Mouse (Mus musculus): ENCODE measurements at regions not wholly inside any gene's neighbourhood (a gene's known extent, or its start where the extent isn't known, plus 50 kb on each side); places are given as distances from the start of the nearest gene placed in this dataset.
A peak's percentile ranks its signal among the peaks of the same experiment; 100 is the strongest.

- no peak for DNase-seq
Observed at GRCm38 (mm10) chr10:21218431-21218830, 57.6 kb upstream of the Myb start.

- no peak for DNase-seq
Observed at GRCm38 (mm10) chr10:21220795-21221194, 60.0 kb upstream of the Myb start.

GRCm38 (mm10) chr10:21221290-21221926 is 60.6 kb upstream of the Myb start:
- DNase-seq, result no peak

- DNase-seq, result peak; percentile 30
Observed at GRCm38 (mm10) chr10:21222104-21223034, 61.6 kb upstream of the Myb start.

- DNase-seq, result no peak
Observed at GRCm38 (mm10) chr10:21223104-21223910, 62.5 kb upstream of the Myb start.

GRCm38 (mm10) chr10:21224229-21224628 is 63.4 kb upstream of the Myb start:
- no peak for DNase-seq

- no peak for DNase-seq
Observed at GRCm38 (mm10) chr10:21226210-21226609, 65.4 kb upstream of the Myb start.

GRCm38 (mm10) chr10:21227764-21228163 is 67.0 kb upstream of the Myb start:
- no peak for DNase-seq

- DNase-seq, result peak; percentile 11
Observed at GRCm38 (mm10) chr10:21228557-21228956, 67.2 kb upstream of the Hbs1l start.

- DNase-seq, result no peak
Observed at GRCm38 (mm10) chr10:21235172-21235571, 60.6 kb upstream of the Hbs1l start.

GRCm38 (mm10) chr10:21237000-21237399 is 58.8 kb upstream of the Hbs1l start:
- DNase-seq, result no peak

GRCm38 (mm10) chr10:21239451-21239850 is 56.3 kb upstream of the Hbs1l start:
- DNase-seq, result no peak

GRCm38 (mm10) chr10:21241557-21242222 is 54.1 kb upstream of the Hbs1l start:
- DNase-seq, result no peak

- no peak for DNase-seq
Observed at GRCm38 (mm10) chr10:21242471-21243231, 53.1 kb upstream of the Hbs1l start.

- no peak for DNase-seq
Observed at GRCm38 (mm10) chr10:21244849-21245453, 50.8 kb upstream of the Hbs1l start.

- DNase-seq, result no peak
Observed at GRCm38 (mm10) chr10:21245558-21245957, 50.2 kb upstream of the Hbs1l start.
